Mouse (Mus musculus) heart, postnatal 14 days (tissue): ENCODE measurements at regions not wholly inside any gene's neighbourhood (a gene's known extent, or its start where the extent isn't known, plus 50 kb on each side); places are given as distances from the start of the nearest gene placed in this dataset.
A peak's percentile ranks its signal among the peaks of the same experiment; 100 is the strongest.

Experiments used
- DNase-seq, 2 experiments: peaks; one replicate each; pipeline ENCODE4 v3.0.0; 2021 to 2022
- intact Hi-C: fragments of 180-260 bp; cut with DNase I; formaldehyde crosslinking; loops from one replicate; pipeline ENCODE4 v1.15.1; 2025

DNA sequence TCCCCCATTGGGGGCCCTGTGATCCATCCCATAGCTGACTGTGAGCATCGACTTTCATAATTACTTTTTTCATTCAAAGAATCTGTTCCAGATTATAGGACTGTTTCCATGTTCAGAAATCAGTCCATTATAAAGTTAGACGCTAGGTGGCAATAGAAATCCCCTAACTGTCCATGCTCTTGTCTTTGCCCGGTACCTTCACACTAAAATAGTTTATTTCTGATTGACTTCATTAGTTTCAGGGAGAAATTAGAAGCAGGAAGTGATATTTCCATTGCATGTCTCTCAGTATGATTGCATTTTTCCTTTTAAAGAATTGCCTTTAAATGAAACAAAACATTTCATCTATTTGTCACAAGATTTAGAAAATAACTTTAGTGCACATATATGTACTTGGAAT lies 131.7 kb downstream of the Fbxo8 start:
- intact Hi-C loops: loop anchor here (5.0 kb wide), 2 partner anchors 650 to 745 kb away; no protein-coding TSS in a partner anchor
- DNase-seq: no peak

DNA sequence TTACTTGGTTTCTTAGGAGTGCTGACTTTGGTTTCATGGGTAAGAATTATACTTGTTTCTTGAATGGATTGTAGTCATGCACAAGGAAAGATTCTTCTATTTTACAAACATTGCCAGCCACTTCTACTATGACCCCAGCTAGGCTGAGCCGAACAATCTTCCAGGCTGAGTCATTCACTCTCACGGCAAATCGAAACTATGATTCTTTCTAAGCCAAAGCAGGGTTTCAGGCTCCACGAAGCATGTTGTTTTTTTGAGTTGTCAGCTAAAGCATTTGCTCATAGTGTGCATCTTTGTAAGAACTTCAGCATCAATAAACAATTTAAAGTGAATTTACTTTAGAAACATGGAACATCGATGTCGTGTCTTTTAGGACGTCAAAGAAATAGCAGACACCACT lies 133.5 kb downstream of the Fbxo8 start:
- DNase-seq: no peak
- intact Hi-C loops: loop anchor here (5.0 kb wide), 2 partner anchors 648 to 743 kb away; no protein-coding TSS in a partner anchor

- no peak for DNase-seq
- intact Hi-C loops: no loop called here
These were observed 144.5 kb downstream of the Fbxo8 start for GRCm38 (mm10) chr8:56695436-56695835.

- intact Hi-C loops: no loop called here
- DNase-seq: no peak
These were observed 149.8 kb downstream of the Fbxo8 start for GRCm38 (mm10) chr8:56700580-56701145.

- no peak for DNase-seq
- intact Hi-C loops: no loop called here
These were observed 155.5 kb downstream of the Fbxo8 start for GRCm38 (mm10) chr8:56706377-56706776.

DNA sequence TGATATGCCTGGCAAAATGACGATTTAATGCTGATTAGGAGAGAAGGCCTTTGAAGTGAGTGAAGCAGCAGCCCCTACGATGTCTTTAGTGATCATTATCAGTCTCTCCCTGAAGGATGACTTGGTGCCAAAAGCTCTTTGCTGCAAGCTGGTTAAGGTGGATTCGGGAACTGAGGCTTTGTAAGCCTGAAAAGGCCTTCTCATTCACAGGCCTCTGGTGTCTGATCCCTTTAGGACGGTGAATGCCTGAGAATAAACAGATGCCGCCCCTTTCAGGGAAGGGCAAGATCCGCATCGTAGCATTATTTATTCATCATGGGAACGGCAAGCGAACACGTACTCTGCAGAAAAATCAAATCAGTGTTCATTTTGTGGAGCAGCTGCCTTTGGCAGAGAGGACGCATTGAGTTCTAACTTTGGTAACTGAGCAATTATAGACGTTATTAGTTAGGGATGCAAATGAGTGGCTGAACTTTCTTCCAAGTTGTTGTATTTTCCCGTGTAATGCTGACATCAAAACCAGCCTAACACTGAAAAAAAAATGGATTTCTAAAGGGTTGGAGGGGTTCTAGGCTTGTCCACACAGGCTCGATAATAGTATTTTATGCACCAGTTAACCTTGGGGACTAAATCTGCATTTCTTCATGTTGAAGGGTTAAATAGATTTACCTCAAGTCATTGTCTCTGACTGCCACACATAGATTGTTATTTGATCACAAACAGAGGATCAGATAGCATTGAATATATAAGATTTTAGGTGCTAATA lies 156.2 kb downstream of the Fbxo8 start:
- no peak for DNase-seq
- intact Hi-C loops: no loop called here

- intact Hi-C loops: no loop called here
- DNase-seq: no peak
These were observed 169.1 kb downstream of the Fbxo8 start for GRCm38 (mm10) chr8:56720001-56720400.

GRCm38 (mm10) chr8:56722473-56723236 lies 171.8 kb downstream of the Fbxo8 start:
- DNase-seq: no peak
- intact Hi-C loops: no loop called here

DNA sequence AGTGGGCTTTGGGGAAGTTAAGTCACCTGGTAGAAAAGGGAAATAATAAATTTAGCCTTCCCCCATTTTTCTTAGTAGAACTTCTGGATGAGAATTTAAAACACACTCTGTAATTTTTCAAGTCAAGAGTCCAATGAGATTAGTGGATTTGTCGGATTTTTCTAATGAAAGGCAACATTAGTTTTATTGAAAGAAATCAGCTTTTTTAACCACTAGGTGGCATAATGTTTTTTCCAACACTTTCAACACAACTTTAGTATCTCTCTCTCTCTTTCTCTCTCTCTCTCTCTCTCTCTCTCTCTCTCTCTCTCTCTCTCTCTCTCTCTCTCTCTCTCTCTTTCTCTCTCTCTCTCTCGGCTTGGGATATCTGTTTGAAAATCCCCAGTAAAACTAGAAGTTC lies 173.7 kb downstream of the Fbxo8 start:
- no peak for DNase-seq
- intact Hi-C loops: no loop called here

GRCm38 (mm10) chr8:56733318-56733717 lies 182.4 kb downstream of the Fbxo8 start:
- intact Hi-C loops: no loop called here

DNA sequence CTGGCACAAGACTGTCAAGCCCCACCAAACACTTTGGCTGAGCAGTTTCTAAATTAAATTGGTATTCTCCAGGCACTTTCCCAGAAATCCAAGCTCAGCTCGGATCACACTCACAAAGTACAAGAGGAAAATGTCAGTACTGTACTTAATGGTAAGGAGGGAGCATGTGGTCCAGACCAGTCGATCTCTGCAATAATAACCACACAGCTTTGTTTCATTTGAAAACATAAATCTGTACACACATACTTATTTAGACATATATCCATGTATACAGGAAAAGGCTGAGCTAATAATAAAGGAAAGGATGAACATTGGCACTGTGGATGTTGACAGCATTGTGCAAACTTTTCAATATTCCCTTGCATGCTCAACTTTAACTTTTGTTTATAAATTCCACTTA lies 184.1 kb downstream of the Fbxo8 start:
- intact Hi-C loops: no loop called here
- DNase-seq: no peak

More at GRCm38 (mm10) chr8:56733318-56733717, 182.4 kb downstream of the Fbxo8 start:
- no peak for DNase-seq

- intact Hi-C loops: no loop called here
- no peak for DNase-seq
These were observed 216.1 kb downstream of the Fbxo8 start for GRCm38 (mm10) chr8:56767034-56767433.

GRCm38 (mm10) chr8:56784441-56784840 lies 233.6 kb downstream of the Fbxo8 start:
- intact Hi-C loops: no loop called here
- DNase-seq: no peak

- no peak for DNase-seq
- intact Hi-C loops: no loop called here
These were observed 238.8 kb downstream of the Fbxo8 start for GRCm38 (mm10) chr8:56789549-56790270.

- intact Hi-C loops: no loop called here
- no peak for DNase-seq
These were observed 281.8 kb downstream of the Fbxo8 start for GRCm38 (mm10) chr8:56832651-56833050.

DNA sequence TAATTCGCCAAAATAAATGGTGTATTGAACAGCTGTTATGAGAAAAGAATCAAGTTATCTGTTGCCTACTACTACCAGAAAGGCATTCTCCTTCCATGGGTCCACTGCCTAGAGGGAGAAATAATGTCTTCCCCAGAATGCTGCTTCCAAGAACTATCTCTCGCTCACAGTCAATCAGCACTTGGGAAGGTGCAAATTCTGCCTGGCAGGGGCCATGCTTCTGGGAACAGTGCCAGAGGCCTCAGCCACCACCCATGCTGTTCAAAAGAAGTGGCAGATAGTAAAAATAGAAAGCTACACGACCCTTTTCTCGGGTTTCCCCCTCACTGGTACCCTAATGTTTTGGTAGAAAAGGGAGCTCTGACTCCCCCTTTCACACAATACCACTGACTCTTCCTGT lies 282.2 kb downstream of the Fbxo8 start:
- DNase-seq: peak; percentile 7 to 21
- intact Hi-C loops: no loop called here

- intact Hi-C loops: loop anchor here (10.0 kb wide), 3 partner anchors 231 to 541 kb away; no protein-coding TSS in a partner anchor
These were observed 332.6 kb downstream of the Fbxo8 start for GRCm38 (mm10) chr8:56883449-56883848.

DNA sequence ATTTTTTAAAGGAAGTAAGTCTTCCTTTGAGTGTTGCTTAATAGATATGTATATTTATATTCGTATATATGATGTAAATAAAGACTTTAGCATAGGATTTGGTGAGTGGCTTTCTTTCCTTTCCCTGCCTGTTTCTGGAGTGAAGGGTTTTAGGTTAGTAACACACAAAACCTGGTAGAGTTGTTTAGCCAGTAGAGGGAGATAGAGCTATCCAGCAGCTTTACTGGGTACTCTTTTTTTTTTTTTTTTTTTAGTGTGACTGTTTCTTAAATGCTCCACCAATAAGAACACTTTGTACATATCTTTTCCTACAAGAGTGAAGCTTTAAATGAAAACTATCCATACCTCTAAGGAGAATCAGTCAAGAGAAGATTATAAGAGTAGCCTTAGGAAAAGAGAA lies 333.3 kb downstream of the Fbxo8 start:
- intact Hi-C loops: loop anchor here (2.0 to 10.0 kb wide), 4 partner anchors 231 to 541 kb away; no protein-coding TSS in a partner anchor
- DNase-seq: no peak

More at GRCm38 (mm10) chr8:56883449-56883848, 332.6 kb downstream of the Fbxo8 start:
- peak; percentile 11 to 20 for DNase-seq

DNA sequence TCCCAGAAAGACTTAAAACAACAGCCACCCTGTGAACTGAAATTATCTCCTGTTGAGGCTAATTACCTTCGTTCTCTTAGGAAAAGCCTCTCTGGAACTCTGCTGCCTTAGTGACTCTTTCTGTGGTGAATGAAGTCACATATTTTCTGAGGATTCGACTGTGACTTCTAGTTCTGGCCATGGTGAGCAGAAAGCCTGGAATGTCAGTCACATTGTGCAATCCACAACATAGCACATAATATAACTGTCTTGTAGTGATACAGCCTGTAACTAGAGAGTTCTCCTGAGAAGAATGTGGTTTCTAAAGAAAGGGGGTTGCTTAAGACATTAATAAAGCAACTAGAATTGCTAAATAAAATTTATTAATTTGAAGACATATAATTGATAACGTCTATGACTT lies 342.7 kb downstream of the Fbxo8 start:
- no peak for DNase-seq
- intact Hi-C loops: no loop called here

DNA sequence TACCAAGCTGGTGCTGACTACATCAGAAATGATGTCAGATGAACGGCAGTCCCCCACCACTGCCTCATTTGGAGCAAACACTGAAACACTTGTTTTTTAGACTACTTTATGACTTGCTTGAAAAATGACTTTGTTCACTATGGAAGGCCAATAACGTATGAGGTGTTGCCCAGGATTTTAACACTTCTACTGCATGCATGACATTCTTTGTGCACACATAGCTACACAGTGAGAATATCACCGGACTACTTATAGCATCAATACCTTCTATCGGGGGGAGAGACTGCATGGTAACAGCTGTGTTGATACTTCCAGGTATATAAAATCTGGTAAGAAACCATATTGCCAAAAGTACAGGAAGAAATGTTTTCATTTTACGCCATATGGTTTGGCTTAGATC lies 364.5 kb downstream of the Fbxo8 start:
- DNase-seq: no peak
- intact Hi-C loops: no loop called here

GRCm38 (mm10) chr8:56915989-56916388 lies 365.1 kb downstream of the Fbxo8 start:
- no peak for DNase-seq
- intact Hi-C loops: no loop called here
